Mouse (Mus musculus) lung, postnatal 10 days (tissue): Measurements from ENCODE around the gene Syvn1.
"Not testable (repeated sequence)": the region's sequence is repeated elsewhere in the genome, so short reads cannot be mapped to it uniquely, and the experiment has no call there.

ENCODE experiments used
- DNase-seq: peaks from one replicate; pipeline ENCODE4 v3.0.0; 2021

Gene Syvn1

GRCm38 (mm10) chr19:6042293-6042692 is 4.1 kb upstream of the Syvn1 start:
- DNase-seq = no peak

GRCm38 (mm10) chr19:6044102-6044501 is 2.3 kb upstream of the Syvn1 start:
- not testable (repeated sequence) for DNase-seq

DNA sequence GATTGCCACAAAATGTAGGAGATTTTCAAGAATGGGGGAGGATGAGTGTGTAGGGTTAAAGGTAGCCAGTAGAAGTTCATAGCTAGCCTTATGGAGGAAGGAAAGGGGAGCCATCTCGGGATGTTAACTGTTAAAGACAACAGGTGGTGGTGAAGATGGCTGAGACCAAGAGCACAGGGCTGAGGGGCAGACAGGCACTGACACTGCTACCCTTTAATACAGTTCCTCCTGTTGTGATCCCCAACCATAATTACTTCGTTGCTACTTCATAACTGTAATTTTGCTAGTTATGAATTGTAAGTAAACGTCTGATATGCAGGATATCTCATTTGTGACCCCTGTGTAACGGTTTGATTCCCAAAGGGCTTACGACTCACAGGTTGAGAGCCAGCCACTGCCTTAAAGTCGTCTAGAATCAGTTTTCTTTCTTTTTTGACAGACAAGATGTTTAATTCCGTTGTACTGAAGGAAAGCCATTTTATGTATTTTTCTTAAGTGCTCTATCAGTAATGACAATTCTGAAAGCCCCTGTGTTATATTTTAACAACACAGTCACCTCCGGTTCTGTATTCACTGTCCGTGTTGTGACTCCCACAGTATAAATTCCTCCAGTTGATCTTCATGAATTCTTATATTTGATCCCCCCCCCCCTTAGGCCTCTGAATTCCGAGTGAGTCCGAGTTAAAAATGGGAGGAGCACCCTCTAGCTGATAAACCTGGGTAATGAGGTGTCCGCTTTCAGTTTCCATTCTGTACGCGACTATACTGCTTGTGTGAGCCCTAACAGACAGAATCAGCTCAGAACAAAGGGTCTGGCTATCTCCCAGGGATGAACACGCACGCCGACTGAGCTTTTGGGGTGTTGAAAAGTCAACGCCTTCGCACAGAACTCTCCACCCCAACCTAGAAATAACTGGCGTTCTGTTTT is 746 bp upstream of the Syvn1 start:
- DNase-seq = no peak

- no peak for DNase-seq
These were observed 950 bp downstream of the Syvn1 start for GRCm38 (mm10) chr19:6047154-6047898.

GRCm38 (mm10) chr19:6047899-6048166 is 1.5 kb downstream of the Syvn1 start:
- DNase-seq = no peak

GRCm38 (mm10) chr19:6048681-6049410 is 2.5 kb downstream of the Syvn1 start:
- no peak for DNase-seq

DNA sequence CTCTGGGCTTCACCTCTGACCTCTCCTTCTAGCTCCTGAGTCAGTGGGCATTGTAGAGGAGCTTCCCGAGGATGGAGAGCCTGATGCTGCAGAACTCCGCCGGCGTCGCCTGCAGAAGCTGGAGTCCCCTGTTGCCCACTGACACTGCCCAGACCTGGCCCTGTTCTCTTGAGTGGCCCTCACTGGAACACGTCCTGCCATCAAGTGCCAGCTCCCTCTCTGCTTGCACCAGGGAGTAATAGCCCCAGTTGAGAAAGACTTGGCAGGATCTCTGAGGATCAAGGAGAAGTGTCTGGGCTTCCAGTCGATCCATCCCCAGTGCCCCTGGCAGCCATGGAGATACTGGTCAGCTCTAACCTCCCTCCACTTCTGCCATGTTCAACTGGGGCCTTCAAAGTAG is 6.1 kb downstream of the Syvn1 start:
- DNase-seq = no peak

GRCm38 (mm10) chr19:6054296-6054695 is 7.9 kb downstream of the Syvn1 start:
- no peak for DNase-seq

GRCm38 (mm10) chr19:6056696-6057095 is 10.3 kb downstream of the Syvn1 start:
- DNase-seq = no peak

DNA sequence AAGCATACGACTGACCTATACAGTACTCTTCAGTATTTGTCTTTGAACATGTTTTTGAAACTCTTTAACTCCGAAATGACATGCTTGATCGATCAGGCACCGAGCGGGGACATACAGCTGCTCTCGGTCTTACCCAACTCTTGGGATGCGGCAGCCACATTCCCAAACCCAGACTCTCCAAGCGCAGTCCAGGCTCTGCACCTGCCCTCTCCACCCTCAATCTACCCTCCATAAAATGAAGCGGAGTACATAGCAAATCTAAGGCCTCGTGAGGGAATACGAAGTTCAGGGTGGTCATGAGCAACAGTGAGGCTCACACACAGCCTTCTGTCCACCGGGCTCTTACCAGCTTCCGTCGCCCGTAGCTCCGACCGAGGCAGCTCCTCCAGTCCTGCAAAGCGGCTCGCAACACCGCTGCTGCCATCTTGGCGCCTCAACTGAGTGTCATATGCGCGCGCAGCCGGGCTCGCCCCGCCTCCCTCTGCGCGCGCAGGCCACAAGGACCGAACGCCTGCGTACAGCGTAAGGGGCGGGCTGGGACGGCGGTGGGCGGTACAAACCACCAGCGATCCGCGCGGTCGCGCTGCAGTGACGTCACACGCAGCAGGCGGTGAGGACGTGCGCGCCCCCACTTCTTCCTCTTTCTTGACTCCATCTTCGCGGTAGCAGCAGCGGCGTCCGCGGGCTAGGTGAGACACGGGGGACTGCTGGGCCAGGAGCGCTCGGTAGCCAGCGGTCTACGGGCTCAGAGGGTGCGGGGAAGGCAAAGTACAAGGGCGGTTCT is 11.1 kb downstream of the Syvn1 start, which contains the start of the genes Mrpl49 and Fau:
Gene Mrpl49 (minus strand): TSS at position 473 of the 784 bp plus-strand sequence.
Gene Fau (plus strand): TSS at position 532 of the 784 bp plus-strand sequence.
- peak; percentile 99 for DNase-seq

DNA sequence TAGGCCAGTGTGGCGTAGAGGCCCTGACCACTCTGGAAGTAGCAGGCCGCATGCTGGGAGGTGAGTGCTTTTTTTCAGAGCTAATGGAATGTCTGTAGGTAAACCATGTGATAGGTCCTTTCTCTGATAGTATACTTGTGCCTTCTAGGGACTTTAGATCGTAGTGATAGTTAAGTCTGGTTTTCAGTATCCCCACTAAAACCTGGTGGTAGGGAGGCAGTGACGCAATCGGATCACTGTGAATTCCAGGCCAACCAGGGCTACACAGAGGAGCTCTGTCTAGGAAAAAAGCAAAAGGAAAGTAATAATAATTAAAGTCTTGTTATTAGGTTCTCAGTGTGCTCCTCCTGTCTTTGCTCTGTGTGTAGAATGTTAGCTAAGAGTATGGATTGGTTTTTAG is 12.1 kb downstream of the Syvn1 start:
- DNase-seq = no peak

DNA sequence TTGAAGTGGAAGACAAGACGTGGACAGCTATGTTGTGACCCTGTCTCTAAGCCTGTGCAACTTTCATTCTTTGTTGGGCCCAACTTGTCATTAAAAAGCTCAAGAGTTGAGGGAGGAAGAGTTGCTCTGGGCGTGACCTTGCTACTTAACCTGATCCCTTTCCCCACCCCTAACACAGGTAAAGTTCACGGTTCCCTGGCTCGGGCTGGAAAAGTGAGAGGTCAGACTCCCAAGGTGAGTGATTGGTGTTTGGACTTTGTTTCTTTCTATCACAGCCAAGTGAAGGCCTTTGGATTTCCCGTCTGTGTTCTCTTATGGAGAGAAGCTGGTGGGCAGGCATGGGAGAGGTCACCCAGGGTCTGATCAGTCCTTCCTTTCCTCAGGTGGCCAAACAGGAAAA is 12.6 kb downstream of the Syvn1 start:
- DNase-seq = no peak

DNA sequence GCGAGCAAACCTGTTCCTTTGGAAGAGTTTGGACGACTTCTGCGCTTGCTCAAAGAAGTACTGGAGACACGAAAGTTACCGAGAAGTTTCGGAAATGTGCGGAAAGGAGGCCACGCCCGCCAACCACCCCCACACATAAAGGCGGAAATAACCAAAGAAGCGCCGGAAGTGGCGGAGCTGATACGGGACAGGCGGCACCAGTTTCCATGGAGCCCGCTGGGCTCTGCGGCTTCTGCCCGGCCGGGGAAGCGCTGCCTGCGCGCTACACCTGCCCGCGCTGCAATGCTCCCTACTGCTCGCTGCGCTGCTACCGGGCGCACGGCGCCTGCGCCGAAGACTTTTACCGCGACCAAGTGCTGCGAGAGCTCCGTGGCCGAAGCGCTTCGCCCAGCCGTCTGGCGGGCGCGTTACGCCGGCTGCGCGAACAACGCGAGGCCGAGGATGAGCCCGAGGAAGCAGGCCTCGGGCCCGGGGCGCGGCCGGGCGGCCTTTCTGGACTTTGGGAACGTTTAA is 14.7 kb downstream of the Syvn1 start, which contains the start of gene Znhit2:
Gene Znhit2 (plus strand): TSS at position 172 of the 513 bp plus-strand sequence.
- DNase-seq = peak; percentile 97

- peak; percentile 58 for DNase-seq
These were observed 15.4 kb downstream of the Syvn1 start for GRCm38 (mm10) chr19:6061641-6062302.

GRCm38 (mm10) chr19:6062418-6062817 is 16.0 kb downstream of the Syvn1 start:
- no peak for DNase-seq

- no peak for DNase-seq
These were observed 16.7 kb downstream of the Syvn1 start for GRCm38 (mm10) chr19:6063081-6063480.

DNA sequence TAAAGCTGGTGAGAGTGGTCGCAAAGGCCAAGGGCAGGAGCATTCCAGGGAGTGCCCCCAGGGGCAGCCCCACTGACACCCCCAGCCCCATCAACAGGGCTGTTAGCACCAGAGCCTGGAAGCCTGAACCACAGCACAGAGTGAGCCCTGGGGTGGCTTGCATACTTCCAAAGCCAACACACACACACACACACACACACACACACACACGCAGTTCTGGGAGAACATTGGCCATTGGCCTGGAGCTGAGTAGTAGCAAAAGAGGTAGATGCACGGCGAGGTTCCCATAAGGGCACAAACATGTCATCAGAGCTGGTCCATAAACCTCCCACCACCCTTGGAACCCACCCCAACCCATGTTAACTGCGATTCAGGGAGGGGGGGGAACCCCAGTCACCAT is 20.2 kb downstream of the Syvn1 start:
- no peak for DNase-seq

- peak; percentile 87 for DNase-seq
These were observed 20.8 kb downstream of the Syvn1 start for GRCm38 (mm10) chr19:6067011-6067723.

DNA sequence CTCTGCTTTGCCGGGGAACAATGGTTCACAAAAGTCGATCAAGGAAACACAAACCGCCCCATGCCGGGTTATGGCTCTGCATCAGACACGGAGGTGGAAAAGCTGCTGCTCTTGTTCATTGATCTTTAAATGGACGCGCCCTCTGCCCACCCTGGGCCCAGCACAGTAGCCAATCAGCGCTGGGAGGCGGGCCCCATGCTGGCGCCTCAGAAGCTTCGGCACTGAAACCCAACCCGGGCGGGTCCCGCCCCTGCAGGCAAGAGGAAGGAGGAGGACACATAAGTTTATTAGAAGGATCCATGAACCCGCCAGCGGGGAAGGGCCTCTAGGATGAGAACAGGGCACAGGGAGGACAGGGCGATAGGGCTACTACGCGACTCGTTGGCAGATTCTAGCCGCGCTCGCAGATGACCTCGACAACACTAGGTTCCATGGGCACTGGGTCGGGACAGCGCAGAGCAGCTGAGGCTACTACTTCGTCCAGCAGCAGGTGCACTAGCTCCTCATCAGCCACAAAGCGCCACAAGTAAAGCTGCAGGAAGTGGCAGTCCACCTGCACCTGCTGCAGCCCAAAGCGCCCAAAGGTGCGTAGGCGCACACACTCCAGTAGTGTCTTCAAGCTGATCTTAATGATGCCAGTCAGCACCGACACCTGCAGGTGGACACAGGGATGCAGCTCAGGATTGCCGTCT is 21.5 kb downstream of the Syvn1 start, which contains the start of gene Tm7sf2:
Gene Tm7sf2 (minus strand): TSS at position 650 of the 692 bp plus-strand sequence.
- peak; percentile 94 for DNase-seq

- DNase-seq = no peak
These were observed 22.6 kb downstream of the Syvn1 start for GRCm38 (mm10) chr19:6068951-6069350.
